Mouse (Mus musculus): ENCODE measurements around the gene Ube2s. TPM values are rescaled to one million over a fixed set of nuclear protein-coding genes. Genes with fewer than 3 reads are reported as not detected.

Ube2s gene
- polyA plus RNA-seq (2021; fragmentation: Nextera tagmentation), result 16.3 and 20.3 TPM in 2 replicates
- long read RNA-seq, experiment 1, full-length matches to known transcripts, result 9 of 13 reads
- long read RNA-seq, experiment 1, partial matches to known transcripts, result 4 of 13 reads
- long read RNA-seq, experiment 1, other reads (novel, unspliced or antisense), result 0 of 13 reads
- long read RNA-seq, experiment 2, full-length matches to known transcripts, result 8 of 8 reads
- long read RNA-seq, experiment 2, partial matches to known transcripts, result 0 of 8 reads
- long read RNA-seq, experiment 2, other reads (novel, unspliced or antisense), result 0 of 8 reads

DNA sequence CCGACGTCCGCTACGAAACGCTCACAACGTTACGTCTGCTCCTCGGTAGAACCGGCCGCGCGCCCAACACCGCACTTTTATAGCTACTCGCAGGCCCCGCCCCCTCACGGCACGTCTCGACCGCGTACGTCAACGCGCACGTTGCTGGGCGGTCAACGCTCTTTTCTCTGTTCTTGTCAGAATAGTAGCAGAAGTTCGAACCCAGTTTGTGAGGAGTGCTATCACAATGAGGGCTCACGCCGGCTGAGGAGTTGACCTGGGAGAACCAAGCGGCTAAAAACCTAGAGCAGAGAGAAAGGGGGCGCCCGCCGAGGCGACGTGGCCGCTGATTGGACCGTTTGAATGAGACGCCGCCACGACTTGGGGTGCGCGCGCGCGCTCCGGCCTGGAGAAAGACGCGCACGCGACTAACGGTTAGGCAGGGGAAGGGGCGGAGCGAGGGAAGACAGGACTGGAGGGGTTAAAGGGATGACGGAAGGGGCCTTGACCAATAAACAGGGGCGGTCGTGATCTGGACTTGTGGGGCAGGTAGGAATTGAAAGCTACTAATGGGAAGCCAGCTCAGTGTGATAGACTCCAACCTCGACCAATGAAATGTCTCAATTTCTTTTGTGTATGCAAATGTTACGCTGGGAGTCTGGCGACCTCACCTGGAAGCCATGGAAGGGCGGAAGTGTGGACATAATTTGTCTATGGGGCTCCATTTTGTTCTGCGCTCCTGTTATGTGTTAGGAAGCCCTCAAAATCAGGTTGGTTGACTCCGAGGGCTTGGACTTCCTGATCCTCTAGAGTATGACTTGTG is at the start of gene Ube2s:
Gene Ube2s (minus strand): TSS at position 288 of the 802 bp plus-strand sequence.

GRCm38 (mm10) chr7:4844245-4844916 is 32.0 kb upstream of the Ube2s start, which contains the start of gene Shisa7:
Gene Shisa7, minus strand, starts transcription at chr7:4844696.

DNA sequence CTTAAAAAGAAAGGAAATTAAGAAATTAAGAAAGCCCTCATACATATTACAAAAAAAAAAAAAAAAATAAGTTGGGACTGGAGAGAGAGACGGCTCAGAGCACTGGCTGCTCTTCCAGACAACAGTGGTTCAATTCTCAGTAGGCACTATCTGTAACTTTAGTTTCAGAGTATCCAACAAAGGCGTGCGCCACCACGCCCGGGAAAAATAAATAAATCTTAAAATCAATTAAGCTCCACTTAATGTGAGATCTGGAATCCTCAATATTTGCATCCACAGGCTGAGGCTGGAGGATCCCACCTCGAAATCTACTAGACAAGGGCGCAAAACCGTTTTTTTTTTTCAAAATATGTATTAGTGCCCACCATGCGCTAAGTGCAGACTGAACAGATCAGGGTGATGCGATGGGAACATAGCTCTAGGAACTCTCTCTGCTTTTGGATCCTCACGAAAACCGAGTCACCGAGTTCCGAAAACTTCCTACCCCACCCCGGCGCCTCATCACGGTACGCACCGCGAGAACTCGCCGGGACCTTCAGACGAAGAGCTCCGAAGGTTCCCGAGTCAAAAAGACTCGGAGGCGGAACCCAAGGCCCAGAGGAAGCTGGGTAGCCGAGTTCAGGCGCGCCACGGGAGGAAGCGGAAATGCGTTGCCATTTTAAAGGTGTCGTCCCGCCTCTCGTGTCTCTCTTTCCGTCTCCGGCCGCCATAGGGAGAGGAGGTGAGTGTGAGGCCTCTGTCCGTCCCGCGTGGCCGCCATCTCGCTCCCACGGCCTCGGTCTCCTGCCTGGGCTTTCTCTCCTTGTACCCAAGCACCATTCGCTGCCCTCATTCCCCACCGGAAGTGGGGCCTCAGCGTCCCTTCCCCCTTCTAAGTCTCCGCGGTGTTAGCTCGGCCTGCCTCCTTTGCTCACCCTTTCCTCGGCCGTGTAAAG is 19.8 kb downstream of the Ube2s start, which contains the start of gene Rpl28:
Gene Rpl28 (plus strand): TSS at position 597 of the 935 bp plus-strand sequence.

GRCm38 (mm10) chr7:4789436-4789935 is 22.9 kb downstream of the Ube2s start, which contains the start of gene Tmem238:
Gene Tmem238, minus strand, starts transcription at chr7:4789656.

GRCm38 (mm10) chr7:4782759-4783158 is 29.6 kb downstream of the Ube2s start, which contains the start of the genes Il11 and Tmem190:
Gene Il11, minus strand, starts transcription at chr7:4782859.
Gene Tmem190, plus strand, starts transcription at chr7:4782937.

GRCm38 (mm10) chr7:4771202-4771601 is 41.2 kb downstream of the Ube2s start, which contains the start of gene Fam71e2:
Gene Fam71e2, minus strand, starts transcription at chr7:4771302.

GRCm38 (mm10) chr7:4752821-4753570 is 59.4 kb downstream of the Ube2s start, which contains the start of gene Cox6b2:
Gene Cox6b2, minus strand, starts transcription at chr7:4753094.

Other genes with a start within 250 kb of the Ube2s start
- 0.05 and 0.08 TPM in 2 replicates for gene Ptprh, start 208.5 kb downstream of the Ube2s start, polyA plus RNA-seq (2021; fragmentation: Nextera tagmentation)
- 0.38 TPM in 1 of 2 replicates, not detected in the other for gene Tmem86b, start 181.2 kb downstream of the Ube2s start, polyA plus RNA-seq (2021; fragmentation: Nextera tagmentation)
- 3.4 and 5.9 TPM in 2 replicates for gene Ppp6r1, start 153.6 kb downstream of the Ube2s start, polyA plus RNA-seq (2021; fragmentation: Nextera tagmentation)
- gene Hspbp1, start 127.5 kb downstream of the Ube2s start, polyA plus RNA-seq (2021; fragmentation: Nextera tagmentation), result 137 and 145 TPM in 2 replicates
- gene Brsk1, start 122.0 kb downstream of the Ube2s start, polyA plus RNA-seq (2021; fragmentation: Nextera tagmentation), result 3.8 and 6.0 TPM in 2 replicates
- gene Tmem150b, start 87.3 kb downstream of the Ube2s start, polyA plus RNA-seq (2021; fragmentation: Nextera tagmentation), result not detected in 2 replicates
- gene Kmt5c, start 72.5 kb downstream of the Ube2s start, polyA plus RNA-seq (2021; fragmentation: Nextera tagmentation), result 4.3 and 4.5 TPM in 2 replicates
- gene Cox6b2, start 59.5 kb downstream of the Ube2s start, polyA plus RNA-seq (2021; fragmentation: Nextera tagmentation), result 19.8 and 42.8 TPM in 2 replicates
- not detected in 2 replicates for gene Fam71e2, start 41.3 kb downstream of the Ube2s start, polyA plus RNA-seq (2021; fragmentation: Nextera tagmentation)
- gene Il11, start 29.7 kb downstream of the Ube2s start, polyA plus RNA-seq (2021; fragmentation: Nextera tagmentation), result 0.18 and 0.45 TPM in 2 replicates
- not detected in 2 replicates for gene Tmem190, start 29.7 kb downstream of the Ube2s start, polyA plus RNA-seq (2021; fragmentation: Nextera tagmentation)
- gene Tmem238, start 22.9 kb downstream of the Ube2s start, polyA plus RNA-seq (2021; fragmentation: Nextera tagmentation), result 7.2 and 9.5 TPM in 2 replicates
- gene Rpl28, start 19.7 kb downstream of the Ube2s start, polyA plus RNA-seq (2021; fragmentation: Nextera tagmentation), result 1,085 and 1,204 TPM in 2 replicates
- 11.7 and 13.1 TPM in 2 replicates for gene Shisa7, start 32.1 kb upstream of the Ube2s start, polyA plus RNA-seq (2021; fragmentation: Nextera tagmentation)
- 17.0 and 20.1 TPM in 2 replicates for gene Isoc2b, start 57.7 kb upstream of the Ube2s start, polyA plus RNA-seq (2021; fragmentation: Nextera tagmentation)
- 0.87 and 0.94 TPM in 2 replicates for gene Isoc2a, start 64.6 kb upstream of the Ube2s start, polyA plus RNA-seq (2021; fragmentation: Nextera tagmentation)
- 0.14 and 0.29 TPM in 2 replicates for gene Gm36210, start 93.9 kb upstream of the Ube2s start, polyA plus RNA-seq (2021; fragmentation: Nextera tagmentation)
- 0.75 and 0.93 TPM in 2 replicates for gene Zfp628, start 102.6 kb upstream of the Ube2s start, polyA plus RNA-seq (2021; fragmentation: Nextera tagmentation)
- gene Nat14, start 109.4 kb upstream of the Ube2s start, polyA plus RNA-seq (2021; fragmentation: Nextera tagmentation), result 136 and 147 TPM in 2 replicates
- gene Ssc5d, start 113.2 kb upstream of the Ube2s start, polyA plus RNA-seq (2021; fragmentation: Nextera tagmentation), result 0.04 and 0.05 TPM in 2 replicates
- 0.31 and 0.74 TPM in 2 replicates for gene Sbk2, start 151.8 kb upstream of the Ube2s start, polyA plus RNA-seq (2021; fragmentation: Nextera tagmentation)
- 0.08 and 0.15 TPM in 2 replicates for gene Sbk3, start 158.6 kb upstream of the Ube2s start, polyA plus RNA-seq (2021; fragmentation: Nextera tagmentation)
- 6.2 and 8.0 TPM in 2 replicates for gene Zfp579, start 183.6 kb upstream of the Ube2s start, polyA plus RNA-seq (2021; fragmentation: Nextera tagmentation)
- gene Zfp524, start 201.8 kb upstream of the Ube2s start, polyA plus RNA-seq (2021; fragmentation: Nextera tagmentation), result 11.0 and 13.9 TPM in 2 replicates
- gene Fiz1, start 202.1 kb upstream of the Ube2s start, polyA plus RNA-seq (2021; fragmentation: Nextera tagmentation), result 13.3 and 16.7 TPM in 2 replicates
- 0.31 TPM in 1 of 2 replicates, not detected in the other for gene Gm44973, start 202.9 kb upstream of the Ube2s start, polyA plus RNA-seq (2021; fragmentation: Nextera tagmentation)
- gene Zfp865, start 207.8 kb upstream of the Ube2s start, polyA plus RNA-seq (2021; fragmentation: Nextera tagmentation), result 1.5 and 2.0 TPM in 2 replicates
- 65.2 and 75.8 TPM in 2 replicates for gene Ccdc106, start 208.0 kb upstream of the Ube2s start, polyA plus RNA-seq (2021; fragmentation: Nextera tagmentation)
- not detected in 2 replicates for gene 4632433K11Rik, start 221.5 kb upstream of the Ube2s start, polyA plus RNA-seq (2021; fragmentation: Nextera tagmentation)
- 3.1 and 3.3 TPM in 2 replicates for gene Zfp784, start 225.9 kb upstream of the Ube2s start, polyA plus RNA-seq (2021; fragmentation: Nextera tagmentation)
- gene Zfp580, start 238.9 kb upstream of the Ube2s start, polyA plus RNA-seq (2021; fragmentation: Nextera tagmentation), result 4.2 and 4.7 TPM in 2 replicates
- gene U2af2, start 249.6 kb upstream of the Ube2s start, polyA plus RNA-seq (2021; fragmentation: Nextera tagmentation), result 5.4 and 5.7 TPM in 2 replicates